Mouse (Mus musculus): ENCODE measurements around the gene Fam161b. TPM values are rescaled to one million over a fixed set of nuclear protein-coding genes. Genes with fewer than 3 reads are reported as not detected.

Fam161b gene
- total RNA-seq (2021), result 10 to 100 TPM; 11.8 to 12.3 TPM

DNA sequence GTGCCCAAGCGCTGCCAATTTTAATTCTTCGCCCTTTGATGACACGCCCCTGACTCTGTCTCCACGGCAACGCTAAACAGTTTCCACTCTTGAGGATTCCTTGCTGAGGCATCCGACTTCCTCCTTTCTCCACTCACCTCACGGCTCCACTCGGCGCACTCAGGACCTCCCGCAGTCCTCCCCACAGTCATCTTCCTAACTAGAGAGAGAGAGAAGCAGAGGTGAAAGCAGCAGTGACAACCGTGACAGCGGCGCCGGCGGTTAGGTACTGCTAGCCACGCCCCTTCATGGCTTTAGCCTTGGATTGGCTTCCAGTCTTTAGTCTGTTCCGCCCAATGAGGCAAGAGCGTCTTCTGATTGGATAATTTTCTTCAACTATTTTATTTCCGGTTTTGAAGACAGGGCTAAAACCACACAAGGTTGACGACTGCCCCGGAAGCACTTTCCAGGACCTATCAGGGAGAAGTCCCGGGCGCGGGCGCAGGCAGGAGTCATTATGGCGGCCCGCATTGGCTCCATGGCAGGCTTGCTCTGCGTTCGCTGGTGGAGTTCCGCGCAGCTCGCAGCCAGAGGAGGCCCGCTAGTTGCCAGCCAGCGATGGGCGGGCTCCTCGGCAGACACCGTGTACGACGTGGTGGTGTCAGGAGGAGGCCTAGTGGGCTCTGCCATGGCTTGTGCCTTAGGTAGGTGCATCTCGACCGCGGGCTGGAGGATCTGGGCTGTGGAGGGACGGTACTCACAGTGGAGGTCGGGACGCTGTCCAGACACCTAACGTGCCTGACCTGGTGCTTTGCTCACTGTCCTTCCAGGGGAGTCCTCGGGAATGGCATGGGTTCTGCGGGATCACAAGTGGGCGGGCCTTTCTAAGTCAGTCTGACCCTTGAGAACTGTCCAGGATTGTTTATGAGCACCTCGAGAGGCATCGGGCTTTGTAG, at the start of gene Fam161b, which contains the start of gene Coq6:
Gene Fam161b, minus strand, starts transcription at position 279 of the 935 bp plus-strand sequence.
Gene Coq6, plus strand, starts transcription at position 103 of the 935 bp plus-strand sequence.
- peak; percentile 96 for DNase-seq
- intact Hi-C loops (cut with DNase I), result no loop called here

DNA sequence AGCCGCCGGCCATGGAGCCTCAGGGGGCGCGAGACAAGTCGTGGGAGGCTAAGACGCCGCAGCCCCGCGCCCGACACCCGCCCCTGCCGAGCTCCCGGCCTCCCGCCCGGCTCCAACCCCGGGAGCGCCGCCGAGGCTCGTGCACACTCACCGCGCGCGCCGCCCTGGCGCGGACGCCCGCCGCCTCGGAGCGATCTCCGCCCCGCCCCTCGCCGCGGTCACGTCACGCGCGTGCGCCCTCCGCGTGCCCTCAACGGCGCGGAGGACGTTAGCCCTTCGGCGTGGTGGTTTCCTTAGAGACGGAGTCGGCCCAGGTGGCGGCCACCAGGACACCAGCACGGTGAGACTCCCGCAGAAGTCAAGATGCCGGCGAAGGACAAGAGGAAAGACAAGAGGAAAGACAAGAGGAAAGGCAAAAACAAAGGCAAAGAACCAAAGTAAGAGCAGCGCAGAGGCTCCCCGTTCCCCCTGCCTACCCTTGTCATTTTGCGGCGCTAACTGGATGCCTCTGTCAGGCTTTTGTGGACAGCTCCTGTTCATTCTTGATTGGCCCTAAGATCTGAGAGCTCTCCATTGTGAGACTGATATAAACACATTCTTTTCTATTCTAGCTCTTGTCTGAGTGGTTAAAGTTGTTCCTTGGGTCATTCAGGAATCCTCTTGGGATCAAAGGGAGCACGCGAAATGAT, 47.3 kb upstream of the Fam161b start, which contains the start of the genes Entpd5 and Bbof1:
Gene Entpd5, minus strand, starts transcription at position 211 of the 689 bp plus-strand sequence.
Gene Bbof1, plus strand, starts transcription at position 253 of the 689 bp plus-strand sequence.
- intact Hi-C loops (cut with DNase I), result no loop called here
- peak; percentile 89 for DNase-seq

DNA sequence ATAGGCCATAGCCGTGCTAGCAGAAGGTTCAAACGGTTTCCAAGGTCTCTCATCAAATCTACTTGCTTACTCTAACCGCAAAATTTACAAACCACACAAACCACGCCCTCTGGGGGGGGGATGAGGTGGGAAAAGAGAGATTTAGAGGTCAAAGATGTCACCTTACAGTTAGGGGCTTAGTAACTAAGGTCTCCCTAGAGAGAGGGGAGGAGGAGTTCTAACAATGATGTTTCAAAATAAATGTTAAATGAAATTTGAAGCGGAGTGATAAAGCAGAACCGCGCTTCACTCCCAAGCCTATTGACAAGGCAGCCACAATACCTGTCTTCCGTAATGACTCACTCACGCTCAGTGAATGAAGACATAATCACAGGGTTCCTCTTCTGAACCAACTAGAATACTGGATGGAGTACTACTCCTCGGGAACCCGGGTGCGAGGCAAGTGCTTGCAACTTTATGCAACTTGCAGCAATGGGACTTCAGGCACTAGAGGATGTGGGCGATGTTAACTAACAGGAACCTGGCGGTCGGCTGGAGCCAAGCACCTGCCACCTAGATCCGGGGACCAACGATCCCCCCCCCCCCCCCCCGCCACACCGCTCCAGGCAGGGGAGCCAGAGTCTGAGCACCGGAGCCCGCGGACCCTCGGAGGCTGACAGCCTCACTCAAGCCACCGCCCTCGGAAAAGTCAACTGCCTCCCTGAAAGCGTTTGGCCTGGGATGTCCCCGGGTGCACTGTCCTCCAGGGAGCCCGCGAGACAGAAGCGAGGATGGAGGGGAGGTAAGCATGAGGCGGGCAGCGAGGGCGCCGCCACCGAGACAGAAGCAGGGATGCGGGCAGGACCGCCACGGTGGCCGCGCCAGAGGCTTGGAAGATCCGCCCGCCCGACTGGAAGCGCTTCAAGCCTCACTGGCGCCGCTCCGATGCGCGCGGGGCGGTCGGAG, 46.5 kb upstream of the Fam161b start:
- intact Hi-C loops (cut with DNase I), result no loop called here

DNA sequence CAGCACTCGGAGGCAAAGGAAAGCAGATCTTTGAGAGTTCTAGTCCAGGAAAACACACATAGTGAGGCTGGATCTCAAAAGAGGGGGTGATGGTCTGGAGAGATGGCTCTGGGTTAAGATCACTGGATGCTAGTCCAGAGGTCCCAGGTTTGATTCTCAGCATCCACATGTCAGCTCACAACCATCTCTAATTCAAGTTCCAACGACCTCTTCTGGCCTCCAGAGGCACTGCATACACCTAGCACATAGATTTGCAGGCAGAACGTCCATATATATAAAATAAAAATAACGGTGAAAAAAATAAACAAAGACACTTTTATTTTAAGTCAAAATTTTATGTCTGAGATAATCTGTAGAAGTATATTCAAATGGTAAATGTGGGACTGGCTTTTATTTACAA, 45.6 kb upstream of the Fam161b start:
- no peak for DNase-seq
- intact Hi-C loops (cut with DNase I), result no loop called here

More for the DNA sequence above, 46.5 kb upstream of the Fam161b start:
- no peak for DNase-seq

DNA sequence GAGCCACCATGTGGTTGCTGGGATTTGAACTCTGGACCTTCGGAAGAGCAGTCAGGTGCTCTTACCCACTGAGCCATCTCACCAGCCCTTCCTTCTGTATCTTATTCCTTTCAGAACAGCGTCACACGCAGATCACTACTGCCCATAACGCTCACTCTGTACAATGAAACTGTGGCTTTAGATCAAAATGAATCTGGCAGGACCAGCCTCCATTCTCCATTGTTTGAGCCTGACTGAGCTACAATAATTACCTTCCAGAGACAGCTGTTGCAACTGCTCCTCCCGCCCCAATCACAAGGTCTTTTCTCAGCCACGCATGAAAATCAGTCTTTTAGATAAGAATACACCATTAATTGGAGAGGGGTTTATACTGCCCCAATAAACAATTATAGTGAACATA, 42.9 kb upstream of the Fam161b start:
- intact Hi-C loops (cut with DNase I), result no loop called here
- no peak for DNase-seq

DNA sequence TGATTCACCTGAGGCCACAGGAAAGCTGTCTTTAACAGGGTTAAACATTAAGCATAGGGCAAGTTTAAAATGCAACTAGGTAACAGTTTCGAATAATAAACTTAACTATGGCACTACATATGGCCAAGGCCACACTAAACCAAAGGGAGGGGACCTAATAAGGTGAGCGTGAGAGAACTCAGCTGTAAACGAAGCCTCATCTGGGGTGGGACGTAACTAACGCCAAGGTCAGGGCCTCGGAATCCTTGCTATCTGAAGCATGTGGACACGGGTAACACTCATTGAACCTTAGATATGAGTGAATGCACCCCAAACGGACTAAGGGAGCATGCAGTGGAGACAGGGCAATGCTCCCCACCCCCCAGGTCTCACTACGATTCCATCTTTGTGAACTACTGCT, 41.3 kb upstream of the Fam161b start:
- intact Hi-C loops (cut with DNase I), result no loop called here
- no peak for DNase-seq

DNA sequence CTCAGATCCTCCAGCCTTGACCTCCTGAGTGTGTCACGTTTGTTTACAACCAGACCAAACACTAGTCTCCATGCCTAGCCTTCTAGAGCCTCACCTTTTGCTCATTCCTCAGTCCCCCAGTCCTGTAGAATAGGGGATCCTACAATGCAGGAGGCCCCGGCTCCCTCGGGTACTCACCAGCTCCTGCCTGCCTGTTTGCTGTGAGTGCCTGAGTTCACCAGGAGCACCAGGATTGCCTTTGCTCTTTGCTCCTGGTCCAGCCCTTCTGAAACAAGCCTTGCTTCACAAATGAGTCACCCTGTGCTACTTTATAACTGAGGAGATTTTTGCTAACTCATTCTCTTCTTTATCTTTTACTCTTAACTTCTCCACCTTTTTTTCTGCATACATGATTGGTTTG, 39.0 kb upstream of the Fam161b start:
- DNase-seq, result no peak
- intact Hi-C loops (cut with DNase I), result no loop called here

DNA sequence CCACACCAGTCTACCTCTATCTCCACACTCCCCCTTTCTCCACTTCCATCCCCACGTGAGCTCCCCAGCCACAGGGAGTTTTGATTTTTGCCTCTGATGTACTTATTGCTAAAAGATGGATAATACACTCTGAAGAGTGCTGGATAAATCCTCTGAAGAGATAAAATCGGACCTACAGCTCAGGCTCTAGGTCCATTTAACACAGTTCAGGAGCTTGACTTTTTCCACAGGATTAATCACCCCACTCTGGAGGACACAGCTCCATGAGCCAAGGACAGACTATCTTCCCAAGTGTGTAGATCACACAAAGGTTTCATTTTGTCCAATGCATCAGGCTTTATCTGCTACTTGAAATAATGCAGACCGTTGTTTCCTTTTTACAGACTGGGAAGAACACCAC, 38.4 kb upstream of the Fam161b start:
- intact Hi-C loops (cut with DNase I), result no loop called here
- no peak for DNase-seq

DNA sequence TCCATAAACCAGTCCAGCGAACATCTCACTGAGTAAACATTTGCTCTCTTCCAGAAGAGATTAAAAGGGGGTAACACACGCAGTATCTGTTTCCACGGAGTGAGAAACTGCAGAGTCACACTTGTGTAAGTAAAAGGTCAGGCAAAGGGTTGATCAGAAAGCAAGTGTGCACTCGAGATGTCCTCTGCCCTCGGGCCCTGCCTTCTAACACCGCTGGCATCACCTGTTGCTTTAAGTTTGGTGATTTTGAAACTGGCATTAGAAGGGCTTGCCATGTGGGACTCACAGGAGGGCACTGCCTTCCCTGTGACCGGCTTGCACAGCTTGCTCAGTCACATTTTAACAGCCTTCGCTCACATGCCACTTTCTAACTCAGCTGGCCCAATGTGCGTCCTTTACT, 38.0 kb upstream of the Fam161b start:
- intact Hi-C loops (cut with DNase I), result no loop called here
- DNase-seq, result no peak

- intact Hi-C loops (cut with DNase I), result no loop called here
These were observed 37.5 kb upstream of the Fam161b start for GRCm38 (mm10) chr12:84399135-84399534.

DNA sequence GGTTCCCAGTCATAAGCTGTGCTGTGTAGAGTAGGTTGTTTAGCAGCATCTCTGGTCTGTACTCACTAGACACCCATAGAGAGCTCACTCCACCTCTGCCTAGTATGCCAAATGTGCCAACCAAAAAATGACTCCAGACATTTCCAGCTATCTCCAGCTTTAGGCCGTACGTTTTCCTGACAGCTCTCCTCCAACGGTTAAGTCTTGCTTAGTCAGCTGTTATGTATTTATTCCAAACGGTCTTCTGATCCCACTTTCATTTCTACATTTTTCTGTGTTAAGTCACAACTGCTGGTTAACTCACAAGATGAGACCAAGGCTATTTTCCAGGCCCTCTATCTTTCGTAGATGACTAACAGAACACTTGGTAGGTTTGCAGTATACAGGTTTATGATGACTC, 37.0 kb upstream of the Fam161b start:
- intact Hi-C loops (cut with DNase I), result no loop called here
- DNase-seq, result no peak

More at GRCm38 (mm10) chr12:84399135-84399534, 37.5 kb upstream of the Fam161b start:
- no peak for DNase-seq

DNA sequence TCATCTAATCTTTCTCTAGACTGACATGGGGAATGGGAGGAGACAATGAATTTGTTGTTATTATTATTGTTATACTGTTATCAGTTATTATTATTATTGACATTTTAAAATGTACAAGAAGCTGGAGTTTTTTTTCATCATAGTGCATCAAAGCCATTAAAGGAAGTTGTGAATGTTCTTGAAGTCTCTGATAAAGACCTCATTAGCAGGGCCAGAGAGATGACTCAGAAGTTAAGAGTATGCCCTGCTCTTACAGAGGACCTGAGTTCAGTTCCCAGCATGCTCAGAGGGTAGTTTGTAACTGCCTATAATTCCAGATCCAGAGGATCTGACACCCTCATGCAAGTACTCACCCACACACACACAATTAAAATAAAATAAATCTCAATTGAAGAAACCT, 36.1 kb upstream of the Fam161b start:
- intact Hi-C loops (cut with DNase I), result no loop called here
- DNase-seq, result no peak

- intact Hi-C loops (cut with DNase I), result no loop called here
- DNase-seq, result no peak
These were observed 35.5 kb upstream of the Fam161b start for GRCm38 (mm10) chr12:84396947-84397679.

DNA sequence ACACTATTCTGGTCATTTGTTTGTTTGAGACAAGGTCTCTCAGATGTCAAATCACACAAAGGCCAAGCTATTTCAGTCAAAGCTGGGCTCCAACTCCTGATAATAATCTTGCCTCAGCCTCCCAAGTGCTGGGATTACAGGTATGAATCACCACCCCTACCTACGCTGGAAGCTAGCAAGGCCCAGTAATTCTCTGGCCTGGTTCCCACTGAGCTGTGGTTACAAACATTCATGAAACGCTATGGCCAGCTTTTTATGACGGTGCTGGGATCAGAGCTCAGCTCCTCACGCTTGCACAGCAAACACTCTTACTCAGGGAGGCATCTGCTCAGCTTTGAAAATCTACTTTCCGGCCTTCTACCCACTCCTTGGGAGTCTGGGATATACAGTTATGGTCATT, 32.2 kb upstream of the Fam161b start:
- intact Hi-C loops (cut with DNase I), result no loop called here
- no peak for DNase-seq

DNA sequence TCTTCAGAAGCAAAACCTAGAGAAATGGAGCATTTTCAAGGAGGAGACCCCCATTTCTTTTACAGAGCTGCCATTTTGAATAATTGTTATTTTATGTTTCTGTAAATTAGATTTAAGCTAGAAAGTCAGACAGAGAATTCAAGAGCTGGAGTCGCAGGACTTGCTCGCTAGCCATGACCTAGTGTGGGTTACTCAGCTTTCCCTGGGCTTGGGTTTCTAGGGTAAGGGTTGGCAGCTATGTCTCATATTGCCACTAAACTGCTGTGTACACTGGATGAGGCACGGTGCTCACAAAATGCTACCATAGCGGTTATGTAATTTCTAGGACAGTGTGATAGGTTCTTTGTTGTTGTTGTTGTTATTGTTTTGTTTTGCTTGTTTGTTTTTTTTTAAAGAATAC, 31.0 kb upstream of the Fam161b start:
- intact Hi-C loops (cut with DNase I), result no loop called here
- no peak for DNase-seq

GRCm38 (mm10) chr12:84390336-84390735, 28.7 kb upstream of the Fam161b start:
- no peak for DNase-seq
- intact Hi-C loops (cut with DNase I), result no loop called here

DNA sequence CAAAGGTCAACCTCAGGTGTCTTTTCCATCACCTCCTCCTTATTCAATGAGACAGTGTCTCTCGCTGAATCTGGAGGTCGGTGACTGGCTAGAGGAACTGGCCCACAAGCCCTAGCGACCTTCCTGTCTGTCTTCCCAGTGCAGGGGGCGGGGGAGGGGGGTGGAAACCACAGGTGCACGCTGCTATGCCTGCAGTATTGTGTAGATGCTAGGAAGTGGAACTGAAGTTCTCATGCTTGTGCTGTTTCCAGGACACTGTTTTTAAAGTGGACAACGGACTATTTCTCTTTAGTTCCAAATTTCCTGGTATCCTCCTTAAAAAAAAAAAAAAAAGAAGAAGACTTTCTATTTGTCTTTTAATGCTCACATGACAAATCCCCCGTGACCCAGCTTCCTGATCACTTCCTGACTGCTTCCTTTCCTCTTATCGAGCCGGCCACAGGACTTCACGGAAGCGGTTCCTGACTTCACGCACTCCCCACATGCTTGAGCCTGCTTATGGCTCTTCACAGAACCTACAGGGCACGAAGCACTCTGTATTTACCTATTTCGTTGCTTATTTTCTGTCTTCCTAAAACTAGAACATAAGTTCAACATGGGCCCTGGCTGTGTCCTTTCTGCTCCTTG, 27.3 kb upstream of the Fam161b start:
- DNase-seq, result no peak
- intact Hi-C loops (cut with DNase I), result no loop called here

- intact Hi-C loops (cut with DNase I), result no loop called here
- no peak for DNase-seq
These were observed 26.5 kb upstream of the Fam161b start for GRCm38 (mm10) chr12:84388097-84388496.

- no peak for DNase-seq
- intact Hi-C loops (cut with DNase I), result no loop called here
These were observed 23.8 kb upstream of the Fam161b start for GRCm38 (mm10) chr12:84385408-84385807.
